Mouse (Mus musculus): Measurements from ENCODE around the gene Mcl1. TPM values are rescaled to one million over a fixed set of nuclear protein-coding genes. Genes with fewer than 3 reads are reported as not detected.

The Mcl1 gene
- polyA plus RNA-seq, 1 experiment from 2014 or later = 74.3 TPM

GRCm38 (mm10) chr3:95631304-95631703, 27.3 kb upstream of the Mcl1 start:
- no peak overlapping the region for H3K4me3 ChIP-seq
- peaks cover 7% of the 10 kb centered on the region for H3K4me1 ChIP-seq
- 78% methylated on average over 6 of the region's 6 CpGs for WGBS
- no peaks in the 10 kb centered on the region for H3K9me3 ChIP-seq
- H3K27ac ChIP-seq (replicated peaks) = no peak overlapping the region
- no peaks in the 10 kb centered on the region for H3K27me3 ChIP-seq
- H3K4me2 ChIP-seq (replicated peaks) = no peak overlapping the region
- H3K36me3 ChIP-seq = peaks cover 85% of the 10 kb centered on the region
- no peak overlapping the region for H3K9ac ChIP-seq (replicated peaks)
- ATAC-seq (ENCODE audit: low FRiP score, low read depth) = no peak

GRCm38 (mm10) chr3:95632648-95633588, 25.7 kb upstream of the Mcl1 start:
- Histone ChIP-seq H3K4me1 (no peaks in the 10 kb centered on the region), H3K9ac (replicated peaks) (no peak overlapping the region), H3K36me3 (peaks cover 85% of the 10 kb centered on the region), H3K4me3 (no peak overlapping the region), H3K27me3 (no peaks in the 10 kb centered on the region), H3K4me2 (replicated peaks) (no peak overlapping the region), H3K9me3 (no peaks in the 10 kb centered on the region), H3K27ac (replicated peaks) (no peak overlapping the region)
- no peak for ATAC-seq (ENCODE audit: low FRiP score, low read depth)
- WGBS = 78% methylated on average over 12 of the region's 12 CpGs

- H3K4me3 ChIP-seq = no peak overlapping the region
- no peaks in the 10 kb centered on the region for H3K27me3 ChIP-seq
- WGBS = 85% methylated on average over 4 of the region's 4 CpGs
- ATAC-seq (ENCODE audit: low FRiP score, low read depth) = no peak
- no peak overlapping the region for H3K9ac ChIP-seq (replicated peaks)
- no peak overlapping the region for H3K27ac ChIP-seq (replicated peaks)
- H3K36me3 ChIP-seq = peaks cover 75% of the 10 kb centered on the region
- no peak overlapping the region for H3K4me2 ChIP-seq (replicated peaks)
- no peaks in the 10 kb centered on the region for H3K9me3 ChIP-seq
- no peaks in the 10 kb centered on the region for H3K4me1 ChIP-seq
Observed at GRCm38 (mm10) chr3:95635636-95636035, 23.0 kb upstream of the Mcl1 start.

- H3K9ac ChIP-seq (replicated peaks) = no peak overlapping the region
- H3K36me3 ChIP-seq = peaks cover 74% of the 10 kb centered on the region
- H3K4me1 ChIP-seq = no peaks in the 10 kb centered on the region
- H3K4me3 ChIP-seq = no peak overlapping the region
- H3K4me2 ChIP-seq (replicated peaks) = no peak overlapping the region
- H3K9me3 ChIP-seq = no peaks in the 10 kb centered on the region
- WGBS = 91% methylated on average over 4 of the region's 4 CpGs
- no peak for ATAC-seq (ENCODE audit: low FRiP score, low read depth)
- H3K27me3 ChIP-seq = no peaks in the 10 kb centered on the region
- H3K27ac ChIP-seq (replicated peaks) = no peak overlapping the region
Observed at GRCm38 (mm10) chr3:95636072-95636471, 22.5 kb upstream of the Mcl1 start.

- Histone ChIP-seq H3K4me3 (no peak overlapping the region), H3K4me2 (replicated peaks) (no peak overlapping the region), H3K27ac (replicated peaks) (no peak overlapping the region), H3K27me3 (no peaks in the 10 kb centered on the region), H3K4me1 (no peaks in the 10 kb centered on the region), H3K36me3 (peaks cover 49% of the 10 kb centered on the region), H3K9me3 (no peaks in the 10 kb centered on the region), H3K9ac (replicated peaks) (no peak overlapping the region)
- 79% methylated on average over 1 of the region's 1 CpGs for WGBS
- ATAC-seq (ENCODE audit: low FRiP score, low read depth) = no peak
Observed at GRCm38 (mm10) chr3:95639694-95640093, 18.9 kb upstream of the Mcl1 start.

- Histone ChIP-seq H3K4me1 (no peaks in the 10 kb centered on the region), H3K36me3 (peaks cover 18% of the 10 kb centered on the region), H3K4me2 (replicated peaks) (no peak overlapping the region), H3K27me3 (no peaks in the 10 kb centered on the region), H3K27ac (replicated peaks) (no peak overlapping the region), H3K9me3 (no peaks in the 10 kb centered on the region), H3K4me3 (no peak overlapping the region), H3K9ac (replicated peaks) (no peak overlapping the region)
- no peak for ATAC-seq (ENCODE audit: low FRiP score, low read depth)
- 93% methylated on average over 7 of the region's 7 CpGs for WGBS
Observed at GRCm38 (mm10) chr3:95643097-95643496, 15.5 kb upstream of the Mcl1 start.

GRCm38 (mm10) chr3:95645313-95646235, 13.0 kb upstream of the Mcl1 start:
- Histone ChIP-seq H3K4me1 (no peaks in the 10 kb centered on the region), H3K27ac (replicated peaks) (no peak overlapping the region), H3K36me3 (peaks cover 4% of the 10 kb centered on the region; the same call in 1 of the 2 replicates), H3K9me3 (no peaks in the 10 kb centered on the region), H3K4me3 (no peak overlapping the region), H3K4me2 (replicated peaks) (no peak overlapping the region), H3K9ac (replicated peaks) (no peak overlapping the region), H3K27me3 (no peaks in the 10 kb centered on the region)
- WGBS = 70% methylated on average over 10 of the region's 10 CpGs
- no peak for ATAC-seq (ENCODE audit: low FRiP score, low read depth)

- Histone ChIP-seq H3K4me3 (no peak overlapping the region), H3K9ac (replicated peaks) (no peak overlapping the region), H3K36me3 (no peaks in the 10 kb centered on the region), H3K27me3 (no peaks in the 10 kb centered on the region), H3K4me2 (replicated peaks) (no peak overlapping the region), H3K9me3 (no peaks in the 10 kb centered on the region), H3K4me1 (0 out of 2 replicates have a peak, but pooled peaks cover 4% of the 10 kb centered on the region), H3K27ac (replicated peaks) (no peak overlapping the region)
- WGBS = 92% methylated on average over 5 of the region's 5 CpGs
- ATAC-seq (ENCODE audit: low FRiP score, low read depth) = no peak
Observed at GRCm38 (mm10) chr3:95648016-95648415, 10.6 kb upstream of the Mcl1 start.

GRCm38 (mm10) chr3:95650276-95651032, 8.1 kb upstream of the Mcl1 start:
- Histone ChIP-seq H3K4me3 (no peak overlapping the region), H3K36me3 (no peaks in the 10 kb centered on the region), H3K27ac (replicated peaks) (no peak overlapping the region), H3K4me1 (0 out of 2 replicates have a peak, but pooled peaks cover 7% of the 10 kb centered on the region), H3K9ac (replicated peaks) (no peak overlapping the region), H3K27me3 (no peaks in the 10 kb centered on the region), H3K9me3 (no peaks in the 10 kb centered on the region), H3K4me2 (replicated peaks) (no peak overlapping the region)
- WGBS = 83% methylated on average over 6 of the region's 6 CpGs
- ATAC-seq (ENCODE audit: low FRiP score, low read depth) = no peak

- Histone ChIP-seq H3K27me3 (no peaks in the 10 kb centered on the region), H3K36me3 (no peaks in the 10 kb centered on the region), H3K9me3 (no peaks in the 10 kb centered on the region), H3K9ac (replicated peaks) (no peak overlapping the region), H3K4me1 (0 out of 2 replicates have a peak, but pooled peaks cover 7% of the 10 kb centered on the region), H3K27ac (replicated peaks) (no peak overlapping the region), H3K4me3 (no peak overlapping the region), H3K4me2 (replicated peaks) (no peak overlapping the region)
- WGBS = 96% methylated on average over 3 of the region's 3 CpGs
- ATAC-seq (ENCODE audit: low FRiP score, low read depth) = no peak
Observed at GRCm38 (mm10) chr3:95651033-95651373, 7.6 kb upstream of the Mcl1 start.

GRCm38 (mm10) chr3:95651391-95652203, 7.0 kb upstream of the Mcl1 start:
- H3K4me3 ChIP-seq = no peak overlapping the region
- no peak overlapping the region for H3K4me2 ChIP-seq (replicated peaks)
- no peaks in the 10 kb centered on the region for H3K9me3 ChIP-seq
- H3K27me3 ChIP-seq = no peaks in the 10 kb centered on the region
- ATAC-seq (ENCODE audit: low FRiP score, low read depth) = no peak
- no peak overlapping the region for H3K27ac ChIP-seq (replicated peaks)
- no peaks in the 10 kb centered on the region for H3K36me3 ChIP-seq
- WGBS = 91% methylated on average over 16 of the region's 16 CpGs
- H3K4me1 ChIP-seq = 0 out of 2 replicates have a peak, but pooled peaks cover 7% of the 10 kb centered on the region
- H3K9ac ChIP-seq (replicated peaks) = no peak overlapping the region
